Mouse (Mus musculus) layer of hippocampus, postnatal 14 days (tissue): ENCODE measurements around the gene Trim13. TPM values are rescaled to one million over a fixed set of nuclear protein-coding genes. Genes with fewer than 3 reads are reported as not detected.
"Not testable (repeated sequence)": the region's sequence is repeated elsewhere in the genome, so short reads cannot be mapped to it uniquely, and the experiment has no call there.

Experiments used
- DNase-seq, 2 experiments: peaks; one replicate each; pipeline ENCODE4 v3.0.0; 2021 to 2022; ENCODE audit warnings: low spot score in 2 of 2, mixed read lengths in 1 of 2
- long read RNA-seq, 2 experiments: library from polyadenylated mRNA; stranded (forward); transcript quantifications; one replicate each; pipeline ENCODE4 v2.0.0; 2021
- total RNA-seq, 2 experiments: library from RNA; stranded (reverse); gene quantifications; 2 replicates each; pipeline ENCODE4 v1.2.3; 2021

Trim13 gene
- total RNA-seq: 10 to 100 TPM; 12.4 to 14.0 TPM
- long read RNA-seq, experiment 1, partial matches to known transcripts: 2 of 3 reads
- long read RNA-seq, experiment 1, other reads (novel, unspliced or antisense): 0 of 3 reads
- long read RNA-seq, experiment 2, transcript Trim13-201 (3 exons, 1,550 nt): major isoform, 5 of 17 reads
- long read RNA-seq, experiment 2, partial matches to known transcripts: 7 of 17 reads
- long read RNA-seq, experiment 2, other reads (novel, unspliced or antisense): 5 of 17 reads

GRCm38 (mm10) chr14:61597968-61598367 lies at the start of gene Trim13:
Gene Trim13 (plus strand): TSS chr14:61598247.
- no peak for DNase-seq

GRCm38 (mm10) chr14:61548614-61549013 lies 49.4 kb upstream of the Trim13 start:
- DNase-seq: no peak

- no peak for DNase-seq
Observed at GRCm38 (mm10) chr14:61555931-61556288, 42.1 kb upstream of the Trim13 start.

- peak; percentile 97 to 98 for DNase-seq
Observed at GRCm38 (mm10) chr14:61556289-61557147, 41.5 kb upstream of the Trim13 start, which contains the start of gene Spryd7. Gene Spryd7 (minus strand): TSS chr14:61556886.

- no peak for DNase-seq
Observed at GRCm38 (mm10) chr14:61558901-61559300, 39.1 kb upstream of the Trim13 start.

- no peak for DNase-seq
Observed at GRCm38 (mm10) chr14:61559856-61560255, 38.2 kb upstream of the Trim13 start.

GRCm38 (mm10) chr14:61566211-61566610 lies 31.8 kb upstream of the Trim13 start:
- not testable (repeated sequence) for DNase-seq

GRCm38 (mm10) chr14:61569344-61569743 lies 28.7 kb upstream of the Trim13 start:
- no peak for DNase-seq

- DNase-seq: peak; percentile 76 to 85
Observed at GRCm38 (mm10) chr14:61571366-61571765, 26.7 kb upstream of the Trim13 start.

GRCm38 (mm10) chr14:61572131-61572530 lies 25.9 kb upstream of the Trim13 start:
- no peak for DNase-seq

GRCm38 (mm10) chr14:61575066-61575465 lies 23.0 kb upstream of the Trim13 start:
- no peak for DNase-seq

- DNase-seq: no peak
Observed at GRCm38 (mm10) chr14:61575941-61576340, 22.1 kb upstream of the Trim13 start.

GRCm38 (mm10) chr14:61589288-61590065 lies 8.6 kb upstream of the Trim13 start:
- DNase-seq: no peak

- no peak for DNase-seq
Observed at GRCm38 (mm10) chr14:61596719-61597426, 1.2 kb upstream of the Trim13 start.

- peak; percentile 79 to 89 for DNase-seq
Observed at GRCm38 (mm10) chr14:61599057-61599806, 1.2 kb downstream of the Trim13 start.

- no peak for DNase-seq
Observed at GRCm38 (mm10) chr14:61601348-61601747, 3.3 kb downstream of the Trim13 start.

- no peak for DNase-seq
Observed at GRCm38 (mm10) chr14:61603069-61603755, 5.2 kb downstream of the Trim13 start.

- DNase-seq: no peak
Observed at GRCm38 (mm10) chr14:61604081-61604480, 6.0 kb downstream of the Trim13 start.

- not testable (repeated sequence) for DNase-seq
Observed at GRCm38 (mm10) chr14:61606088-61606487, 8.0 kb downstream of the Trim13 start.

GRCm38 (mm10) chr14:61607157-61607556 lies 9.1 kb downstream of the Trim13 start, which contains the start of gene Kcnrg:
Gene Kcnrg (plus strand): TSS chr14:61607457.
- DNase-seq: no peak
